Mouse (Mus musculus) layer of hippocampus, adult 8-10 months (tissue): ENCODE measurements around the gene Hoxd10. TPM values are rescaled to one million over a fixed set of nuclear protein-coding genes. Genes with fewer than 3 reads are reported as not detected.

Experiments used
- DNase-seq, 2 experiments: peaks; one replicate each; pipeline ENCODE4 v3.0.0; 2022; ENCODE audit warnings: low spot score in 2 of 2
- total RNA-seq, 4 experiments: library from RNA; stranded (reverse); gene quantifications; 2 replicates each; pipeline ENCODE4 v1.2.4; 2022

Hoxd10 gene
- total RNA-seq, 4 experiments from 2014 or later, result not detected

DNA sequence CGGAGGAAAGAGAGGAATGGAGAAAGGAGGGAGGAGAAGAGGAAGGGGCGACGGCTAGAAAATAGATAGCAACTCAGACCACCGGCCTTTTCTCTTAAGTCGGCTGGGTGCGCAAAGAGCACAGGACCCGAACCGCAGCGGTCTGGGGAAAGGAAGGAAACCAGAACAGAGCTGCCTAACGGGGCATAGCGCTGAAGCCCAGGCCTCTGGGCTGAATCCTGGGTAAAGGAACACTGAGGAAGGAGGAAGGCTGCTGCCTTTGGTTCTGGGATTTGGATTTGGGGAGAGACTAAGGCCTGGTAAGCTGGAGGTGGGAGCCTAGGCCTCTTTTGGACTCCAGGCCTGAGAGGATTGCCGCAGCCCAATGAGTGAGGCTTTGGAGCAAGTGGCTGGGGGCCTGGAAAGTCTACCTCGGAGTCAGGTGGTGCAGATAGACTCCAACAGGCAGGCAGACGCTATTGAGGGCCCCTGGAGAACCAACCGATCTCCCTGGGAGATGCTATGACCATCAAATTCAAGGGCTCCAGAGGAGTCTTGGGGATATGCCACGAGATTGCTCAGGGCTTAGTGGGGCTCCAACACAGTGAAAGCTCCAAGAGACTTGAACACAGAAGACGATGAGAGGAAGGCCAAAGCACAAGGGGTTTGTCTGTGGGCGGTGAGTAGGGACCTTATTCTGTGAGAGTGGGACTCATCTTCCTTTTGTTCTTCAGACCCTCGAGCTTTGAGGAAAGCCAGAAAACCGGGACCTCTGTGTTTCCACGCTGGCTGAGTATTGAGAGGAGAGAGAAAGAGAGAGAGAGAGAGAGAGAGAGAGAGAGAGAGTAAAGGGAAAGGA, 10.9 kb upstream of the Hoxd10 start:
- no peak for DNase-seq

- DNase-seq, result no peak
Measured at GRCm38 (mm10) chr2:74681594-74682531, 9.9 kb upstream of the Hoxd10 start.

- DNase-seq, result no peak
Measured at GRCm38 (mm10) chr2:74682796-74683195, 8.9 kb upstream of the Hoxd10 start.

- DNase-seq, result no peak
Measured at GRCm38 (mm10) chr2:74683471-74683951, 8.2 kb upstream of the Hoxd10 start.

DNA sequence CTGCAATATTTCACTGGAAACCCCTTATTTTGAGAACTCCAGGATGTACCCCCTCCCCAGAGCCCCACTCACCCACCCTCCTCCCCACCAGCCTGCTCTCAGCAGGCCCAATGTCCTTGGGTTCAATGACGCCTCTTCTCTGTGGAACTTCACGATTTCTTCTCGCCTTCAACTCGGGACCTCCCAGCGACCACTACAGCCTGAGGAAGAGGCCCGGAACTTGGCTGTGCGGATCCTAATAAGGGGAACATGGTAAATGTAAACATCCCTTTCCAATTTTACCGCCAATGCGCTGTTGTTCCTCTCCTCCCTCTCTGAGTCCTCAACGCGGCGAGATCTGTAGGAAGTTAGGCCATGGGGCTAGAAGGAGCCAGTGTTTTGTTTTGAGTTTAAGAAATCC, 7.6 kb upstream of the Hoxd10 start:
- DNase-seq, result no peak

DNA sequence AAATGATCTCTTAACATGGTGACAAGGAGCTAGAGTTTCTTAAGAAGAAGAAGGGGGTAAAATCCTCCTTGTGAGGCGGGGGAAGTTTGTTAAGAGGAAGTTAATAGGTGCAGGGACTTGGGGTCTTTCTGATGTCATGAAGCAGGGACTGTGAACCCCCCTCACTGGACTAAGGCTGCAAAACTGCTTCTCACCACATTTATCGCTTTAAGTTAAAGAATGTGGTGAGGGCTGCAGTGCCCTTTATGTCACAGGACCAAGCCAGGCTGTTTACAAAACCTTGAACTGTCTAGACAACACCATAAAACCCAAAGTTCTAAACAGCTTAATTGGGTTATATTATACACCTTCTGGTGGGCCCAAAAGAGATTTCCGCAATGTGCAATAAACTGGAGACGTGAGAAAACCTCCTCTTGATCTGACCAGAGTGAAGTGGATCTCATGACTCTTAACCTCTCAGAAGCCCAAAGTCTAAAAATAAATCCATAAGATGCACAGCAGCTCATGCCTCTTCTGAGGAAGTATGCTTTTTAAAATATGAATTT, 6.6 kb upstream of the Hoxd10 start:
- DNase-seq, result no peak

- no peak for DNase-seq
Measured at GRCm38 (mm10) chr2:74686301-74686987, 5.3 kb upstream of the Hoxd10 start.

DNA sequence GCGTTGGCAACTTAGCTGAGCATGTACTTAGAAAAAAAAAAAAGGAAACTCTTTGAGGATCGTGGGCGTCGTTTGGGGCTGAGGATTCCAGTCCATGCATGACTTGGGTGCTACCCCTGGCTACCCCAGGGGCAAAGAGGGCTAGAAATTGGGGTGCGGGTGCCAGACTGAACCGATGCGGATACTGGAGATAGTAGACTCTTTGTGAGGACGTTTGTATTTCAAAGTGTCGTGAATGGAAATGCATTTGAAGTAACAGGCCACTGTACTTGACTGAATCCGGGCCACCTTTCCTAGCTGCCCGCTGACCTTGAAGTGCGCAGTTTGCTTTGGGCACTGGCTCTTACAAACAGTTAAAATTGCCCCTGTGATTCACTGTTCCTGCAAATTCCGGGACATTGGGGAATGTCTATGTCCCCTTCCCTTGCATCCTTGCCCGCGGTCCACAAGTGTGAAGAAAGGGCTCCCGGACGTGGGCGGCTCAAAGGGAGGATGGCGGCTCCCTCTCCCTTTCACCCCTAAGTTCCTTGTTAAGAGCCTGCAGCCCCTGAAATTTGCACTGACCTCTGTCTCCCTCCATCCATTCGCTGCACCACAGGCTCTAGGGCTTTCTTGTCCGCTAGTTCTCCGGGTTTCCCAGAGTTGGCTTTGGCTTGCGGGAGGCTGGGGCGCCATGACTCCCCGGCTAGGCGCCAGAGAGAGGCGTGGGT, 4.6 kb upstream of the Hoxd10 start:
- no peak for DNase-seq

- no peak for DNase-seq
Measured at GRCm38 (mm10) chr2:74687698-74688555, 3.8 kb upstream of the Hoxd10 start.

- DNase-seq, result no peak
Measured at GRCm38 (mm10) chr2:74688795-74689573, 2.7 kb upstream of the Hoxd10 start.

GRCm38 (mm10) chr2:74689574-74690337, 2.0 kb upstream of the Hoxd10 start:
- DNase-seq, result no peak

DNA sequence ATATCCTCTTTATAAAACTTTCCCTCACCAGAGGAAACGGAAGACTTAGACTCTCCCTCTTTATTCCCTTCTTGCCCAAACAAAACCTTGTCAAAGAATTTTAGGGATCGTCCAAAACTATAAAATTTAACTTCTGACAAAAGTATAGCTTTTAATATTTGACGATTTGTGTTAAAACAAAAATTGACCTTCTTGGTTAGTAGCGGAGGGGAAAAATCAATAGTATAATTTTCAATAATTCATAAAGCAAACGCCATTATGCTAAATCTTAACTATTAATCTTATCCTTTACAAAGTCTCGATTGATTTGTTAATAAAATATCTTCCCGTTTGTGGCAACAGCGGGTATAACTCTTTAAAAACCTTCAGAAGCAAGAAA, 1.4 kb upstream of the Hoxd10 start:
- no peak for DNase-seq

DNA sequence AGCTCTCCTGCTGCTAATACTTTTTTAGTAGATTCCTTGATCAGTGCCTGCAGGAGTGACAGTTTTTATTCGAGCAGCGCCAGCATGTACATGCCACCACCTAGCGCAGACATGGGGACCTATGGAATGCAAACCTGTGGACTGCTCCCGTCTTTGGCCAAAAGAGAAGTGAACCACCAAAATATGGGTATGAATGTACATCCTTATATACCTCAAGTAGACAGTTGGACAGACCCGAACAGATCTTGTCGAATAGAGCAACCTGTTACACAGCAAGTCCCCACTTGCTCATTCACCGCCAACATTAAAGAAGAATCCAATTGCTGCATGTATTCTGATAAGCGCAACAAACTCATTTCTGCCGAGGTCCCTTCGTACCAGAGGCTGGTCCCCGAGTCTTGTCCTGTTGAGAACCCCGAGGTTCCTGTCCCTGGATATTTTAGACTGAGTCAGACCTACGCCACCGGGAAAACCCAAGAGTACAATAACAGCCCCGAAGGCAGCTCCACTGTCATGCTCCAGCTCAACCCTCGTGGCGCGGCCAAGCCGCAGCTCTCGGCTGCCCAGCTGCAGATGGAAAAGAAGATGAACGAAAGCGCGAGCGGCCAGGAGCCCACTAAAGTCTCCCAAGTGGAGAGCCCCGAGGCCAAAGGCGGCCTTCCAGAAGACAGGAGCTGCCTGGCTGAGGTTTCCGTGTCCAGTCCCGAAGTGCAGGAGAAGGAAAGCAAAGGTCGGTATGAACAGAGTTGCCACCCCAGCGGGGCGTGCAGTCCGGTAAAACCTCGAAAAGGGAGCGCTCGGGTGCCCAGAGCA, 477 bp downstream of the Hoxd10 start:
- DNase-seq, result no peak

DNA sequence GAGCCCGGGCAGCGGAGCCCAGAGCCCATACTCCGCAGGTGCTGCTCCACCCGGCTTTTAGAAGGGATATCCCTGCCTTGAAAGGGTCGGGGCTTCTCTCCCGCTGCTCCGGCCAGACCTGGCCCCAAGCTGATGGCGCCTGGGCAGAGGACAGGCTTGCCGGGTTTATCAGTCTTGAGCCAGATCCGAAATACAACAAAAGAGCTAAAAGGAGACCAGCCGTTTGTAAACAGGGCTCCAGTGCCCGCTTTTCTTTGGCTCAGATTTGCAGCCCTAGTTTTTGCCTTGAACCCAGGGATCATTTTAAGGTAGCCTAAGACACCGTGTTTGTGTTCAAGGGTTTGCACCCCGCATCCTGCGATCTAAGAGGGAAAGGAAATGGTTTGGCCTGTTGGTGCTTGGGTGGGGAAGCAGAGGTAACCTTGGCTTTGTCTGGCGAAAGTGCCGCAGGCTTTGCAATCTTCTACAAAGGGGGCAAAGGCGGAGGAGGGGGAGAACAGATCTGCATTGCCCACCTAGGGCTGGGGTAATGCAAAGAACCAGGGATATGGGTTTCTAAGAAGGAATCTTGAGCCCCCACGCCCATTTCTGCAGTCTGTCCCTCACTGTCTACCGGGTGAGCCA, 1.2 kb downstream of the Hoxd10 start:
- no peak for DNase-seq

GRCm38 (mm10) chr2:74693432-74693827, 1.7 kb downstream of the Hoxd10 start:
- no peak for DNase-seq

GRCm38 (mm10) chr2:74694066-74694465, 2.3 kb downstream of the Hoxd10 start:
- DNase-seq, result no peak

DNA sequence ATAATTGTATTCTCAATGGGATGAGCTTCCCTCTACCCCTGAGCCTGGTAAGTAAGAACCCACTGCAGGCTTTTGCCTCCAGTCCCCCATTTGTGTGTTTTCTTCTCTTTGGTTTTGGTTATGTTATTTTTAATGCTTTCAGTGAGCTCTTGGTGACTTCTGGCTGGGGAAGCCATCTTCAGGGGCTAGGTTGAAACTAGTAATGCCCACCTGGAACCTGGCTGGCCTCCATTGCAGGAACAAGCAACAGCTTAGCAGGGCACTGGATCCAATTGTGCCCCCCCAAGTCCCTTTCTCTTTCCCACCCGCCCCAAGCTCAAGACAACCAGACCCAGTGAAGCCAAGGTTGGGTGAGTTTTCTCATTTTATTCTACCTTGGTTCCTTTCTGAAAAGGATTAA, 3.7 kb downstream of the Hoxd10 start:
- DNase-seq, result no peak
